Mouse (Mus musculus): ENCODE measurements around the gene Hmx3.
A peak's percentile ranks its signal among the peaks of the same experiment; 100 is the strongest.

Hmx3 gene

DNA sequence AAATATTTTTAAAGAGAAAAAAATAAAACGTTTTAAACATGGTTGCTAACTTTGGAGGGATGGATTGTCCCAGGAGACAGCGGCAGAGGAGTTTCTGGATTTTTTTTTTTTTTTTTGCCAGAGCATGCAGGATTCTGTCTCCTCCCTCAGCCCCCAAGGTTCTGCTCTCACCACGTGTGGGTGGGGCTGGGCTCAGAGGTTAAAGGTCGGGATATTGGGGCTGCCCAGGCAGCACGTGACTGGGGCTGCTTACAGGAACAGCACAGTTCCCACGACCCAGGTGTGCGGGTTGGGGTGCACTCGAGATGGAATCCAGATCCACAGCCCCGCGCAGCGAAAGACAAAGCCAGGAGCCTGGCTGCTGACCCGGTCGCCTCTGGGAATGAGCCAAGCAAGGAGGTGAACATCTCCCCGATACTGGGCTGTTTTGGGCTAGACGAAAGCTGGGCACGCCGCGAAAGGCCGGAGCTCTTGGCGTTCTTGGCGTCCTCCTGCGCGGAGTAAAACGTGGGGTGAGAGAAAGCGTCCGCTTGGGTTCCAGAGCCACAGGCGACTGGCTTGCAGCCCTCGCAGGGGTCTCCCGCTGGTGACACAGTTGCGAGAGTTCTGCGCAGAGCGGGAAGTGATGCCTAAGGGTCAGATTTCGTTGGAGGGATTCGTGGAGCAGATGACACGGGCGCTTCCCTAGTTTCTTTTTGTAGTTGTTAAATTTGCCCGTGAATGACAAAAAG is 14.0 kb downstream of the Hmx3 start:
- DNase-seq: peak; percentile 38

DNA sequence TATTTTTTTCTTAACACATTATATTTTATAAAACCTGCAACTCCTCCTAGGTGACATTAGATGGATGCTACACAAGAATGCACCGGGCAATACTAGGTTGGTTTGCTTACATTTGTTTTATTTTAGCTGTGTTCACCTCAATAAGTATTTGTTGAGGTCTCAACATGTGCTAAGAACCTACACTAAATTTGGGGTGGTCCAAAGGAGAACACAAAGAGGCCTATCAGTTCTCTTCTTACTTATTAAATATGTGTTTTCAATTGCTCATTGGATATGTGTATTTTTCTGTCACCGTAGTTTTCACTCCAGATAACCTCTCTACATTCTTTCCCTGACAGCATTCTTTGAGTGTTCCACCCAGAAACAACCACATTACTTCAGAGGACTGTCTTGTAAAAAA is 15.1 kb downstream of the Hmx3 start:
- DNase-seq: no peak

DNA sequence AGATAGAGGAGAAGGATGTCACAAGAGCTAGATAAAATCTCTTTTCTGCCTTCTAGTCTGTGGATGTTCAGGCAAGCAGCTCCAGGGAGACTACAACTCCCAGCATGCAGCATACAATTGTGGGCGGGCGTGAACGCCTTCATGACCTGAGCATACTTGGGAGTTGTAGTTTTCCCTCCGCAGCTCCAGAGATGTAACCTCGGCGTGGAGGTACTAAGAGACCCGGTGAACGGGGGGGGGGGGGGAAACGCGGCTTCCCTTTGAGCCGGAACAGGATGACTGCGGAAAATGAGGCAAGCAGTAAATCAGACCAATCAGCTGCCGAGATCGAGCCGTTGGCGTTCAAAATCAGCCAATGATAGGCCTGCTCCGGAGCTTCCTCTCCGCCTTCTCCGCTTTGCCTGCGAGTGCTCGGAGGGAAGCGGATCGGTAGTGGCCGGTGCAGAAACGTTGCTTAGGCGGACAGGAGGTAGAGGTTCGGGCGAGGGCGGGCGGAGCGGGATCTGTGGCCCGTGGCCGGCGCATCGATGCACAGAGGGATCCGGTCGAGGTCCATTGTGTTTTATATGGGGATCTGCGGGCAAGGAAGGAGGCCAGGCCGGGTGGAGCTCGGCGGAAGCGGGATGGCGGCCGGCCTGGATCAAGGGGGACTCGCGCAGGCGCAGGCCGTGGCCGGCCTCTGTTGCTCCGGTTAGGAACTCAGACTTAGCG is 17.5 kb downstream of the Hmx3 start, which contains the start of gene Bub3:
Gene Bub3, plus strand, starts transcription at position 237 of the 711 bp plus-strand sequence.
- peak; percentile 88 for DNase-seq

DNA sequence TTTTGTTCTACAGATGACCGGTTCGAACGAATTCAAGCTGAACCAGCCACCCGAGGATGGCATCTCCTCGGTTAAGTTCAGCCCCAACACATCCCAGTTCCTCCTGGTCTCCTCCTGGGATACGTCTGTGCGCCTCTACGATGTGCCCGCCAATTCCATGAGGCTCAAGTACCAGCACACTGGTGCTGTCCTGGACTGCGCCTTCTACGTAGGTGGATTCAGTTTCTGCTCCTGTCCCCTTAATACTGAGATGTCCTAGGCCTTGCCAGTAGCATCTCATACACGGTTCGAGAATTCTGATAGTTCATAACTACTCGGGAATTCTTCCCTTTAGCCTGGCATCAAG is 18.0 kb downstream of the Hmx3 start:
- DNase-seq: no peak

DNA sequence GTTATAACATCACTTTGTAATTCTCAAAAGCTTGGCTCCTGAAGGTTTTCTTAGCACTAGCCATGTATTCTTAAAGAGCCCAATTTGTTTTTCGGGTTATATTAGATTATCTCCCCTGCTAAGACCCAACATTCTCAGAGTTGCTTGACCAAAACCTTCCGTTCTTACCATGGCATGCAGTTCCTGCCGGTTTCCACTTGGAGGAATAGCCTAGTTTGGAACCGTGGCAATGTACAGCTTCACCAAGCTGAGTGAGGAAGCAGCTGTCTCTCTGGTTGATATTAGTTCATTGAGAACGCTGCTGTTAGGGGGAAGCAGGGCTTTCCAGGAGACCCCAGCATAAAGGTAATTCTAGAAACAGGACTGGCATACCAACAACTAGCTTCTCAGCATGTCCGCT is 32.6 kb downstream of the Hmx3 start:
- no peak for DNase-seq

DNA sequence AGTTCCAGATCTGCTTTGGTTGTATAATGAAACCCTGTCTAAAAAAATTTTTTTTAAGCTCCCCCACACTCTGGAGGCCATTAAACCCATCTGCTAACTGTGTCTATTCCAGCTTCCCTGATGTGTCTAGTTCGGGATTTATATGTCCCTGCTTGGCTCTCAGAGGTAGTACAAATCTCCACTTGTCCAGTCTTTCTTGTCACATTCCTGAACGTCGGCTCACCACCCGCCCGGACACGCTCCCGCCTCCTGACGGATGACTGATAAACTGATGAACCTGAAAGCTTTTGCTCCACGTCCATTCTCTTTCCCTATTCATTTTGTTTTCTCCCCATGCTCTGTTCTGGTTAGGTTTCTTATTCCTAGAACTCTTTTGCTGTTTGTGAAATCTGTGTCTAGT is 39.5 kb downstream of the Hmx3 start:
- DNase-seq: no peak

DNA sequence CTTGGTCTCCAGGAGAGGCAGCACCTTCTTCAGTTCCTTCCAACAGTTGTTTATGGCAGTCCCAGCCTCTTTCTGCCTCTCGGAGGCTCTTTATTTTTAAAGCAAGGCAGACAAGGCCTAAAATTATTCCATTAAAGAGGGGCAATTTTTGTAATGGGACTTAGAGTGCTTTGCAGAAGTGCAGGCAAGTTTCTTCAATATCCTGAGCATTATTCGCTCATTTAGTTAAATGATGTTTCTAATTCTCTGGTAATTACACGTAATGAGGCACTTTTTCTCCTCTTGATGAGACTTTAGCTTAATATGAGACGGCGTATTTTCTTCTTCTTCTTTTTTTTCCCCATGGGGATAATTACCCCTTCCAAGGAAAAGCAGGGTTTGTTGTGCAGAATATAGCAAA is 42.9 kb downstream of the Hmx3 start:
- no peak for DNase-seq

All from thymus, postnatal 4 days (tissue).